Mouse (Mus musculus) kidney, adult 2 months (tissue): ENCODE measurements around the gene Ctdnep1. TPM values are rescaled to one million over a fixed set of nuclear protein-coding genes. Genes with fewer than 3 reads are reported as not detected.

ENCODE experiments used
- DNase-seq: peaks from one replicate; pipeline ENCODE4 v3.0.0; 2021
- H3K27ac ChIP-seq: fragments of 200-500 bp; 2 replicates; pipeline ENCODE4 v1.5.1; 2012; ENCODE audit warnings: low read depth, low read length, control low read depth, inconsistent platforms; ENCODE audit not compliant: insufficient read depth
- H3K27me3 ChIP-seq: fragments of 200-500 bp; replicated peaks from 2 replicates; pipeline ENCODE4 v1.6.1; 2012; ENCODE audit warnings: mild to moderate bottlenecking, moderate library complexity, low read length, inconsistent platforms; ENCODE audit not compliant: control insufficient read depth, insufficient read depth
- H3K36me3 ChIP-seq: fragments of 200-500 bp; 2 replicates; pipeline ENCODE4 v1.6.1; 2012; ENCODE audit warnings: mild to moderate bottlenecking, moderate library complexity, low read length, inconsistent platforms; ENCODE audit not compliant: control insufficient read depth, insufficient read depth
- H3K4me1 ChIP-seq: fragments of 200-500 bp; 2 replicates; pipeline ENCODE4 v1.6.1; 2011; ENCODE audit warnings: low read length; ENCODE audit not compliant: control insufficient read depth, insufficient read depth
- H3K4me3 ChIP-seq: fragments of 200-500 bp; 2 replicates; pipeline ENCODE4 v1.5.1; 2011; ENCODE audit warnings: mild to moderate bottlenecking, low read depth, low read length, control low read depth; ENCODE audit not compliant: insufficient read depth
- CTCF ChIP-seq: fragments of 200-500 bp; conservative IDR thresholded peaks from 2 replicates; pipeline ENCODE4 v1.5.1; 2011; ENCODE audit warnings: low read depth, mild to moderate bottlenecking, control low read depth, low read length, moderate library complexity, mixed read lengths; ENCODE audit not compliant: insufficient read depth, insufficient read length
- POLR2A ChIP-seq: fragments of 200-500 bp; IDR thresholded peaks from one replicate; pipeline ENCODE4 v1.6.1; 2011; ENCODE audit warnings: low read depth, low read length, control low read depth
- WGBS: fragments of 180-500 bp; shearing (Covaris S2); methylation state at CpG from one replicate; pipeline ENCODE4 v1.1.7; 2018; 5-methylcytosine and 5-hydroxymethylcytosine counted together
- polyA plus RNA-seq: library from polyadenylated mRNA; depleted of rRNA; stranded (reverse); fragments of >200 nt; gene quantifications from 2 replicates; pipeline ENCODE4 v1.2.3, GENCODE M21; 2012; rRNA removed

Gene Ctdnep1
- polyA plus RNA-seq, 1 experiment: 104 TPM

DNA sequence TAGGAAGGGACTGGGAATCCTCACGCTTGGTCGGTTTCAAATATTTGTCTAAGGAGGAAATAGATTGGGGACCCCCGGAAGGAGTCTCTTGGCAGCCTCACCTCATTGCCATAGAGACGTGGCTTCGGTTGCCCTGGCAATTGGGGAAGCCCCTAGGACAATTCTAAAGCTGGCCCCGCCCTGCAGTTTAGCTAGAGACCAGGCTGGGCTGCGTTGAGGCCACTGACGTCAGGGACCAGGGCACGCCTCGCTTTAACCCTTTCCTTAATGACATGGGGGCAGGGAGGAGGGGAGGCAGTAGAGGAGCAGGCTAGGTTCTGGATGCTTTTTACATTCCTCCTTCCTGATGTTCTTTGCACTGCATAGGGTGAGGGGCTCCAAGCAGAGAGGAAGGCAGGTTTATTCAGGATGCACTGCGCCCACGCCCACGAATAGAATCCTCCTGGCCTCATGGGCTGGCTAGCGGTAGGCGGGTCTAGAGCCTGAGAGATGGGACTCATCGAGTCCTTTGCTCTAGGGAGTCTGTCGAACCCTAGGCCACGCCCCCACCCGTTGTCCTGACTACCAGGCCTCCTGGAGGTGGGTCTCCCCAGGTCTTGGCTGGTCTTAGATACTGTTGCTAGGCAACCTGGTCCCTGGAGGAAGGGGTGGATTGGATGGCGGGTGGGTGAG, 48.3 kb downstream of the Ctdnep1 start:
- H3K27ac ChIP-seq: no peak overlapping the region
- 11% methylated on average over 20 of the region's 20 CpGs for WGBS
- no peaks in the 10 kb centered on the region for H3K4me1 ChIP-seq
- no peak overlapping the region for H3K4me3 ChIP-seq
- DNase-seq: peak; percentile 36
- TF ChIP-seq CTCF (no peak), POLR2A (no peak)
- no peaks in the 10 kb centered on the region for H3K27me3 ChIP-seq
- H3K36me3 ChIP-seq: no peaks in the 10 kb centered on the region

DNA sequence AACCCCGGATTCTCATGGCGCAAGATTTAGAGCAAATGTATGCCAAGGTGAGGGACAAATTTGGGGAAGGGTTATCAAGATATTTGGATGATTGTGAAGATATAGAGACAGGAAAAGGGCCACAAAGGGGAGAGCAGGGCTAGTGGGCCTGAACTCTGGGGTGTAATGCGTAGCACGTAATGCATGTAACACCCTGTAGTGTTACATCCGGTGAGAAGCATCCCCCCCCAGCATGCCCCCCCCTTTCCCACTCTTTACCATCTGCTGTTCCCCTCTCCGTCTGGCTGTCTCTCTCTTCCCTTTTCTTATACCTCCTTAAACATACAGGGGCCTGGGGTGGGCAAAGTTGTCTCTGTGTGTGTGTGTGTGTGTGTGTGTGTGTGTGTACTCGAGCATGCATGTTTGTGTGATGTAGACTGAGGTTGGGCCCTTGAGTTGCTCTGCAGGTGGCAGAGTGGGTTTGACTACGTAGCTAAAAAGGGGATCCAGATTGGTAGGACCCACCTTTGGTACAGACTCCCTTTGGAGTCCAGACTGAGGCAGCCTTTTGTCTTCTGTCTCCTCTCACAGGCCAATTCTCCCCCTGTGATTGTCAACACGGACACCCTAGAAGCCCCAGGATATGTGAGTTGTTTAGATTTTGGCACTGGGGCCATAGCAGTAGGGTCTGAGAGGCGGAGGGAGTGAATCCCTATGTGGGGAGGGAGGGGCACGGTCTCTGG, 49.0 kb downstream of the Ctdnep1 start:
- Histone ChIP-seq H3K4me3 (no peak overlapping the region), H3K27ac (no peak overlapping the region), H3K27me3 (no peaks in the 10 kb centered on the region), H3K36me3 (no peaks in the 10 kb centered on the region), H3K4me1 (no peaks in the 10 kb centered on the region)
- DNase-seq: no peak
- WGBS: 57% methylated on average over 11 of the region's 11 CpGs
- TF ChIP-seq CTCF: no peak
- TF ChIP-seq POLR2A: no peak

DNA sequence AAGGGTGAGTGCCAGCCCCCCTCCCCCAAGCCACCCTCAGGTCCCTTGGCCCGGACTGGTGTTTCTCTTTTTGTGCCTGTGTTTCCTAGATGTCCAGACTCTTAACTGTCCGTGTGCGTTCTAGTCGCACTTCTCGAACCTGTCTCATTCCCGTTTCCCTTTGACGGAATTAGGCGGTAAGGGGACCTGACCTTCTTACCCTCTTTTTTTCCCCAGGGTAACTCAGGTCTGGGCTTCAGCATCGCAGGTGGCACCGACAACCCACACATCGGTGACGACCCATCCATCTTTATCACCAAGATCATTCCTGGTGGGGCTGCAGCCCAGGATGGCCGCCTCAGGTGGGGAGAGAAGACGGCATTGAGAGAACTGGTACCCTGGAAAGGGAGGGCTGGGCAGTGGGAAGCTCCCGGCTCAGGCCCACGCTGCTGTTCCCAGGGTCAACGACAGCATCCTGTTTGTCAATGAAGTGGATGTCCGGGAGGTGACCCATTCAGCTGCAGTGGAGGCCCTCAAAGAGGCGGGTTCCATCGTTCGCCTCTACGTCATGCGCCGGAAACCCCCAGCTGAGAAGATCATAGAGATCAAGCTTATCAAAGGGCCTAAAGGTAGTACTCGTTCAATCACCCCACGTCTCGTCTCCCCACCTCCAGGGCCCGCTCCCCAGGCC, 49.8 kb downstream of the Ctdnep1 start:
- WGBS: 95% methylated on average over 28 of the region's 28 CpGs
- Histone ChIP-seq H3K4me1 (no peaks in the 10 kb centered on the region), H3K36me3 (no peaks in the 10 kb centered on the region)

DNA sequence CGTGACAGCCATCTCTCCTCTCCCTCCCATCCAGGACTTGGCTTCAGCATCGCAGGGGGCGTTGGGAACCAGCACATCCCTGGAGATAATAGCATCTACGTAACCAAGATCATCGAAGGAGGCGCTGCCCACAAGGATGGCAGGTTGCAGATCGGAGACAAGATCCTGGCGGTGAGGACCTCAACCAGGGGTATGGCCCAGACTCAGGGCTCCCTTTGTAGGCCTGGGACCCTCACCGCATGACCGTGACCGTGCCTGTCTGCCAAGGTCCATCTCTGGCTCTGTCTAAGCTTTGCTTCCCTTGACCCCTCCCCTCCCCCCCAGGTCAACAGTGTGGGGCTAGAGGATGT, 50.3 kb downstream of the Ctdnep1 start:
- no peak overlapping the region for H3K27ac ChIP-seq
- no peak for DNase-seq
- no peaks in the 10 kb centered on the region for H3K27me3 ChIP-seq
- no peaks in the 10 kb centered on the region for H3K4me1 ChIP-seq
- H3K4me3 ChIP-seq: no peak overlapping the region
- TF ChIP-seq POLR2A (no peak), CTCF (no peak)
- 97% methylated on average over 11 of the region's 11 CpGs for WGBS
- no peaks in the 10 kb centered on the region for H3K36me3 ChIP-seq

More for the DNA sequence above, 49.8 kb downstream of the Ctdnep1 start:
- Histone ChIP-seq H3K27me3 (no peaks in the 10 kb centered on the region), H3K4me3 (no peak overlapping the region), H3K27ac (no peak overlapping the region)
- DNase-seq: no peak
- no peak for TF ChIP-seq CTCF
- TF ChIP-seq POLR2A: no peak

DNA sequence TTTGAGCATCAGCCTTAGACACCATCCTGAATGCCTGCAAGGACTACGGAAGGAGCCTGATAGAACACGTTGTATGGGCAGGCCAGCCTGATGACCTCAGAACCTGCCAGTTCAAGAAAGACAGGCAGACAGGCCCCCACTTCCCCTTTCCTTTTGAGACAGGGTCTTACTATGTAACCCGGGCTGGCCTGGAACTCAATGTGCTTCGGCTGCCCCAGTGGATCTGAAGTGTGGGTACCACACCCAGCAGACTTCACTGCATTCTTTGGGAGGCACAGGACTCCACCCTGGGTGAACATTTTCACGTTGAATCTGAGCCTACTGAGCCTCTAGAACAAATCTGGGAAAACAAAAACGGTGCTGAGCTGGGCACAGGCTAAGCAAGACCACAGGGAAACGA, 57.2 kb downstream of the Ctdnep1 start:
- no peaks in the 10 kb centered on the region for H3K36me3 ChIP-seq
- TF ChIP-seq CTCF: no peak
- TF ChIP-seq POLR2A: no peak
- 63% methylated on average over 7 of the region's 7 CpGs for WGBS
- H3K4me3 ChIP-seq: no peak overlapping the region
- H3K27ac ChIP-seq: 0 out of 2 replicates have a peak overlapping the region, but pooled peaks have one; percentile 19
- DNase-seq: no peak
- no peaks in the 10 kb centered on the region for H3K27me3 ChIP-seq
- H3K4me1 ChIP-seq: no peaks in the 10 kb centered on the region

DNA sequence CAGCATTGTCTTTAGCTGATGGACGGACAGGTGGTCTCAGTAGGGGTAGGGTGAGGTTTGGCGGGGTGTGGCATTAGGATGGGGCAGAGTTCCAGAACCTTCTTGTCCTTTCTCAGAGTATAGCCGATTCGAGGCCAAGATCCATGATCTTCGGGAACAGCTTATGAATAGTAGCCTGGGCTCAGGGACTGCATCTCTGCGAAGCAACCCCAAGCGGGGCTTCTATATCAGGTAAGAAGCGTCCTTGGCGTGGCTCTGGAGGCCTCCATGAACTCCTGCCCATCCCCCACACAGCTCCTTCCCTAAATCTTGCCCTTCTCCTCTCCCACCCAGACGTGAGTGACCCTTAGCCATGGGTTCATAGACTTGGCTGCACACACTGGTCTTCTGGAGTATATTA, 58.7 kb downstream of the Ctdnep1 start:
- TF ChIP-seq CTCF: no peak
- TF ChIP-seq POLR2A: no peak
- DNase-seq: no peak
- Histone ChIP-seq H3K36me3 (no peaks in the 10 kb centered on the region), H3K4me1 (no peaks in the 10 kb centered on the region), H3K4me3 (no peak overlapping the region), H3K27me3 (no peaks in the 10 kb centered on the region), H3K27ac (no peak overlapping the region)
- WGBS: 93% methylated on average over 10 of the region's 10 CpGs

DNA sequence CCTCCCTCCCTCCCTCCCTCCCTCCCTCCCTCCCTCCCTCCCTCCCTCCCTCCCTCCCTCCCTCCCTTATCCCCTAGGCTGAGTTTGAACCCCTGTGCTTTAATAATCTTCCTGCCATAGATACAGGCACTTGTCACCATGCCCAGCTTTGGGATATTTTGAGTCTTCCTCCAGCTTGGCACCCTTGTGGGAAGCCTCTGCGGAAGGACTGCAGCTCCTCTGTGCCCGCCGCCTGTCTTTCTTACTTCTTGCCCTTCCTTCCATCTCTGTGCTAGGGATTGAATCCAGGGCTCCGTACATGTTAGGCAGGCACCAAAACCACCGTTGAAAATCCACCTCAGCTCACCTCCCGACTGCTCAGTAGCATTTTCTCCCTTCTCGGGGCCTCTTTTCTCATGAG, 59.2 kb downstream of the Ctdnep1 start:
- Histone ChIP-seq H3K4me1 (no peaks in the 10 kb centered on the region), H3K27ac (no peak overlapping the region), H3K36me3 (no peaks in the 10 kb centered on the region), H3K4me3 (no peak overlapping the region), H3K27me3 (no peaks in the 10 kb centered on the region)
- WGBS: 87% methylated on average over 7 of the region's 7 CpGs
- no peak for DNase-seq
- no peak for TF ChIP-seq POLR2A
- TF ChIP-seq CTCF: no peak

Other genes starting within 250 kb of the Ctdnep1 start
- 25.3 and 37.8 TPM in 2 replicates for gene Polr2a, start 222.5 kb upstream of the Ctdnep1 start, polyA plus RNA-seq
- 0.05 and 0.10 TPM in 2 replicates for gene Slc35g3, start 219.2 kb upstream of the Ctdnep1 start, polyA plus RNA-seq
- gene Zbtb4, start 215.2 kb upstream of the Ctdnep1 start, polyA plus RNA-seq: 22.3 and 24.4 TPM in 2 replicates
- 11.9 and 14.3 TPM in 2 replicates for gene Chrnb1, start 185.2 kb upstream of the Ctdnep1 start, polyA plus RNA-seq
- 2.6 and 3.3 TPM in 2 replicates for gene Fgf11, start 179.3 kb upstream of the Ctdnep1 start, polyA plus RNA-seq
- 19.2 and 22.4 TPM in 2 replicates for gene Tmem102, start 175.5 kb upstream of the Ctdnep1 start, polyA plus RNA-seq
- gene Gm39566, start 165.9 kb upstream of the Ctdnep1 start, polyA plus RNA-seq: 0.02 and 0.04 TPM in 2 replicates
- 0.20 and 0.26 TPM in 2 replicates for gene Spem2, start 162.7 kb upstream of the Ctdnep1 start, polyA plus RNA-seq
- gene Spem1, start 159.0 kb upstream of the Ctdnep1 start, polyA plus RNA-seq: 0.28 and 0.38 TPM in 2 replicates
- 6.4 and 7.8 TPM in 2 replicates for gene Nlgn2, start 143.4 kb upstream of the Ctdnep1 start, polyA plus RNA-seq
- 513 and 551 TPM in 2 replicates for gene Tmem256, start 142.6 kb upstream of the Ctdnep1 start, polyA plus RNA-seq
- 57.1 and 63.9 TPM in 2 replicates for gene Plscr3, start 134.8 kb upstream of the Ctdnep1 start, polyA plus RNA-seq
- 7.9 and 9.3 TPM in 2 replicates for gene Tnk1, start 122.4 kb upstream of the Ctdnep1 start, polyA plus RNA-seq
- not detected in 2 replicates for gene Tmem95, start 103.1 kb upstream of the Ctdnep1 start, polyA plus RNA-seq
- 4.8 TPM in 2 replicates for gene Kctd11, start 99.8 kb upstream of the Ctdnep1 start, polyA plus RNA-seq
- 1.7 and 6.1 TPM in 2 replicates for gene Acap1, start 85.6 kb upstream of the Ctdnep1 start, polyA plus RNA-seq
- 0.94 and 0.99 TPM in 2 replicates for gene 2810408A11Rik, start 80.2 kb upstream of the Ctdnep1 start, polyA plus RNA-seq
- 72.0 and 80.1 TPM in 2 replicates for gene Neurl4, start 80.1 kb upstream of the Ctdnep1 start, polyA plus RNA-seq
- gene Gps2, start 67.3 kb upstream of the Ctdnep1 start, polyA plus RNA-seq: 72.9 and 75.5 TPM in 2 replicates
- 465 and 575 TPM in 2 replicates for gene Eif5a, start 59.2 kb upstream of the Ctdnep1 start, polyA plus RNA-seq
- 60.5 and 71.7 TPM in 2 replicates for gene Ybx2, start 45.4 kb upstream of the Ctdnep1 start, polyA plus RNA-seq
- 74.2 and 78.6 TPM in 2 replicates for gene Slc2a4, start 33.0 kb upstream of the Ctdnep1 start, polyA plus RNA-seq
- gene Cldn7, start 16.4 kb upstream of the Ctdnep1 start, polyA plus RNA-seq: 39.2 and 40.0 TPM in 2 replicates
- 66.3 and 68.4 TPM in 2 replicates for gene Elp5, start 1.4 kb downstream of the Ctdnep1 start, polyA plus RNA-seq
- gene Gabarap, start 10.0 kb downstream of the Ctdnep1 start, polyA plus RNA-seq: 746 and 1,018 TPM in 2 replicates
- gene Phf23, start 14.6 kb downstream of the Ctdnep1 start, polyA plus RNA-seq: 16.0 and 21.4 TPM in 2 replicates
- gene Dvl2, start 19.4 kb downstream of the Ctdnep1 start, polyA plus RNA-seq: 8.5 and 9.6 TPM in 2 replicates
- 249 and 308 TPM in 2 replicates for gene Acadvl, start 34.3 kb downstream of the Ctdnep1 start, polyA plus RNA-seq
- 8.1 and 8.3 TPM in 2 replicates for gene Dlg4, start 35.8 kb downstream of the Ctdnep1 start, polyA plus RNA-seq
- 0.25 and 0.41 TPM in 2 replicates for gene Asgr1, start 72.9 kb downstream of the Ctdnep1 start, polyA plus RNA-seq
- 0.27 and 0.41 TPM in 2 replicates for gene Asgr2, start 111.5 kb downstream of the Ctdnep1 start, polyA plus RNA-seq
- gene Mgl2, start 149.2 kb downstream of the Ctdnep1 start, polyA plus RNA-seq: 5.0 and 6.2 TPM in 2 replicates
- 3.1 and 4.0 TPM in 2 replicates for gene Clec10a, start 175.0 kb downstream of the Ctdnep1 start, polyA plus RNA-seq
- gene Slc16a11, start 231.6 kb downstream of the Ctdnep1 start, polyA plus RNA-seq: 36.4 and 56.5 TPM in 2 replicates
- 44.0 and 48.8 TPM in 2 replicates for gene Slc16a13, start 239.9 kb downstream of the Ctdnep1 start, polyA plus RNA-seq
- 7.9 and 8.8 TPM in 2 replicates for gene Bcl6b, start 248.6 kb downstream of the Ctdnep1 start, polyA plus RNA-seq